Mouse (Mus musculus) stomach, embryonic 15.5 days (tissue): ENCODE measurements around the gene Rara. TPM values are rescaled to one million over a fixed set of nuclear protein-coding genes. Genes with fewer than 3 reads are reported as not detected.

ENCODE experiments used
- ATAC-seq: fragments of 200-750 bp; cut with Nextera tagmentation; 2 replicates; pipeline ENCODE4 v1.8.0; 2017; ENCODE audit warnings: low read depth, moderate number of reproducible peaks, moderate TSS enrichment; ENCODE audit not compliant: insufficient read depth, low FRiP score
- H3K27ac ChIP-seq: fragments of 300-500 bp; sonication (generic); 2 replicates; pipeline ENCODE4 v1.5.1; 2015; ENCODE audit warnings: mild to moderate bottlenecking, inconsistent platforms
- H3K27me3 ChIP-seq: fragments of 300-500 bp; sonication (generic); replicated peaks from 2 replicates; pipeline ENCODE4 v1.6.1; 2015; ENCODE audit warnings: inconsistent platforms
- H3K36me3 ChIP-seq: fragments of 300-500 bp; sonication (generic); 2 replicates; pipeline ENCODE4 v1.6.1; 2015; ENCODE audit warnings: inconsistent platforms
- H3K4me1 ChIP-seq: fragments of 300-500 bp; sonication (generic); 2 replicates; pipeline ENCODE4 v1.6.1; 2015; ENCODE audit warnings: inconsistent platforms
- H3K4me2 ChIP-seq: fragments of 300-500 bp; sonication (generic); 2 replicates; pipeline ENCODE4 v1.6.1; 2015; ENCODE audit warnings: mild to moderate bottlenecking, inconsistent platforms
- H3K4me3 ChIP-seq: fragments of 300-500 bp; sonication (generic); replicated peaks from 2 replicates; pipeline ENCODE4 v1.5.1; 2015; ENCODE audit warnings: inconsistent platforms
- H3K9ac ChIP-seq: fragments of 300-500 bp; sonication (generic); 2 replicates; pipeline ENCODE4 v1.6.1; 2015; ENCODE audit warnings: inconsistent platforms
- H3K9me3 ChIP-seq: fragments of 300-500 bp; sonication (generic); 2 replicates; pipeline ENCODE4 v1.6.1; 2016; ENCODE audit warnings: inconsistent platforms
- WGBS: fragments of 180-500 bp; shearing (Covaris S2); methylation state at CpG from one replicate; pipeline ENCODE4 v1.1.7; 2015; 5-methylcytosine and 5-hydroxymethylcytosine counted together
- polyA plus RNA-seq: library from polyadenylated mRNA; unstranded; fragments of >200 nt; fragmentation: Nextera tagmentation; extraction: Ambion mirVana; gene quantifications from 2 replicates; pipeline ENCODE4 v1.2.1, GENCODE M21; 2015

Rara gene
- polyA plus RNA-seq, 1 experiment from 2014 or later = 34.0 TPM

DNA sequence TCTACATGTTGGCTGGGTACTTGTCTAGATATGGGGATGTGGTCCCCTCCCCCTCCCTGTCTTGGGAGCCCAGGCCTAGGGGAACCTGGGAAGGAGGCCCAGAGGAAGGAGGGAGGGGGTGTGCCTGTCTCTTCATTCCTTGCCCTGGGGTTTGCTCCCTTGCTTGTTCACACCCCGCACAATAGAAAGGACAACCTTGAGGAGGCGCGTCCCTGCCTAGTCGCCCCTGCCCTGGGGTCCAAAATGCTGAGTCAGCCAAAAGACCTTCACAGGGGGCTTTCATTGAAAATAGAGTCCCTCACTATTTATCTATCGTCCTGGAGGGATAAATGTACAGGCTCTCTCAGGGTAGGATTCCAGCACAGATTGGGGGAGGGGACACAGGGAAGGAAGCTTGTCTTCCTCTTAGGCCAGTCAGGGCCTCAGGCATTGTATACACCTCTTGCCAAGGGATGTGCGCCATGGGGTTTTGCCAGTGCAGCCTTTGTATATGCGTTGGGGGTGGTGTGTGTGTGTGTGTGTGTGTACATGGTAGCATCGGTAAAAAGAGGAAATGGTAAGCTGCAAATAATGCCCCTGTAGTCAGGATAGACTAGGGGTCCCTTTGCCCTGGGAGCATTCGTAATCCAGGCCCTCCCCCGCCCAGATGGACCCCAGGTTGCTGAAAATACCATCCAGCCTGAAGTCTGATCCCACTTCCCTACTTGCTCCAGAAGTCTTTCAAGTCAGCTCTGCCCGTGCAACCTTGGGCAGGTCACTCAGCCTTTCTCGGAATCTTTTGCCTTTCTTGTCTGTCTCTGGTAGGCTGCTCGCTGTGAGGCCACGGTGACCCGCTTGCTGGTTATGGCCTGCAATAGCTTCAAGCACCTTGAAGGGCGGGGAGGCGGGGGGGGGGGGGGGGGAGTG is 27.4 kb downstream of the Rara start:
- Histone ChIP-seq H3K4me3 (no peak overlapping the region), H3K27ac (peak overlapping the region; percentile 80), H3K4me1 (peaks cover 69% of the 10 kb centered on the region), H3K9ac (no peak overlapping the region), H3K4me2 (peak overlapping the region; percentile 32), H3K36me3 (peaks cover 15% of the 10 kb centered on the region), H3K9me3 (no peaks in the 10 kb centered on the region), H3K27me3 (no peaks in the 10 kb centered on the region)
- no peak for ATAC-seq
- 18% methylated on average over 16 of the region's 17 CpGs for WGBS

DNA sequence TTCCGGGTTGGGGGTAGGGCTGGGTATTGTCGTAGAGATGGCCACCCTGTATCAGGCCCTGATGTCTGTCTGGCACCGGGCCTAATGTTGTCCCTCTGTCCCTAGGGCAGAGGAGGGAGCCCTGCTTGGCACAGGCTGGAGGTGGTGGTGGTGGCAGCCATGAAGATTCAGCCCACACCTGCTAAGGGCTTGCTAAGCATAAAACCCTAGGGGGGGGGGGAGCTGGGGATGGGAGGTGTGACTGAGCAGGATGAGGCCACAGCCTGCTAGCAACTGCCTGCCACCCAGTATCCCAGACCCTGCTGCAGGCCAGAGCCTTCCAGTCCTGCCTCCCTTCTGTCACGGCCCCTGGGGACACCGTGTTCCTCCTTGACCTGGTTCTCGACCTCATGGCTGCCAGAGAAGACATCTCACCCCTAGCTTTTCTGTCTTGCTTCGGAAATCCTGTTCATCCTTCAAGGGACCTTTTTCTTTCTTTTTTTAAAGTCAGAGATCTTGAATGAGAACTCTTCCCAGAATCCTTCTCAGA is 28.2 kb downstream of the Rara start:
- Histone ChIP-seq H3K4me3 (no peak overlapping the region), H3K27me3 (no peaks in the 10 kb centered on the region), H3K9ac (no peak overlapping the region)

DNA sequence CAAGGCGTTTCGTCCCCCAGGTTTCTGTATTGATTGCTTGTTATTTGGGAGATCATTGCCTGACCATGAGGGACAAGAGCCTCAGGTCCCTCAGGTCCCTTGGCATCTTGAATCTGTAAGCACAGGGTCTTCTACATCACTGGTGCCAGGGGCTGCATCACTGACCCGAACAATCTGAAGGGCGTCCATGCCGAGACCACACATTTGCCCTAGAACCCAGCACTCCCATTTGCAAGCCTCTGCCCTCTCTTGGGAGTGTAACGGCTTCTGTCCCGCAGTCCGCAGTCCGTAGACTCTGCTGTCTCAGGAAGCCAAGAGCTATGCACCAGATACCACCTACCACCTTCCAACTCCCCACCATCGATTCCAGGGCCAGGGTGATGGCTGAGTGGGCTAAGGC is 28.7 kb downstream of the Rara start:
- peaks cover 59% of the 10 kb centered on the region for H3K4me1 ChIP-seq

More for the DNA sequence above, 28.2 kb downstream of the Rara start:
- Histone ChIP-seq H3K4me1 (peaks cover 62% of the 10 kb centered on the region), H3K4me2 (no peak overlapping the region), H3K27ac (peak overlapping the region; percentile 80; the same call in 1 of the 2 replicates), H3K36me3 (peaks cover 10% of the 10 kb centered on the region; the same call in 1 of the 2 replicates), H3K9me3 (no peaks in the 10 kb centered on the region)
- no peak for ATAC-seq
- WGBS = 35% methylated on average over 6 of the region's 7 CpGs

DNA sequence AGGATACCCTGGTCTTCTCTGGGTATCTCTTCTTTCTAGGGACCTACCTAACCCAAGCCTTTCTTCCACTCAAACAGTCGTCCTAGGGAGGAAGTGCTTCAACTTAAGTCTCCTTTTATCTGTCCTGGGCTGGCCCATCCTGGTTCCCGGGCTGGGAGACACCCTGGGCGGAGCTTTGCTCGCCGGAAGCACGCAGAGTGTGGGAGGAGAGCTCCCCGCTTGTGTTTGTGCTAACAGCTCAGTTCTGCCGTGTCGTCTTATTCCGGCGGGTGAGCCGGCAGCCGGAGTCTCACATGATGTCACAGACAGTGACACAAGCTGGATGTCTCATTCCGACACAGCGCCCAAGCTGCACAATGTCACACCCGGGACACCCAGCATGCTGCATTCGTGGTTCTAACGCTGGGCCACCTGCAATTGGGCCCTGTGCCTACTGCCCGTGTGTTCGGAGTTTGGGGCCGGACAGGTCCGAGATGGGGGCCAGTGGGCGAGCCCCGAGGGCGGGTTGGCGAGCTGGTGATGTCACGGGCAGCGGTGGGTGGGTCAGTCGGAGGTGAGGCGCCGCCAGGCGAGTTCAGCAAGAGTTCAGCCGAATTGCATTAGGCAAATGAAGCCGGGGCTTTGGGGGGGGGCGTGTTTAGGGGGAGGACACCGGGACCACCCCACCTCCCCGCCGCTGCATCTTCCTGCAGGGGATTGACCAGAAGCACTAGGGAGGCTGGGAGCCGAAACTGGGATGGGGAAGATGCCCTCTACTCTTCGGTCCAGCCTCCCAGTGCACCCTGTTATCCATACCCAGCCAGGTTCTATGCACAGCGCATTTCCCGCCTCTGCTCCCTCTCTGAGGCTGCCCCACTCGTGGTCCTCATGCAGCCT is 32.1 kb downstream of the Rara start:
- H3K9me3 ChIP-seq = no peaks in the 10 kb centered on the region
- H3K36me3 ChIP-seq = 0 out of 2 replicates have a peak, but pooled peaks cover 5% of the 10 kb centered on the region
- under 1% methylated on average over 43 of the region's 43 CpGs for WGBS
- H3K4me3 ChIP-seq = peak overlapping the region; percentile 78
- peak overlapping the region; percentile 93 for H3K27ac ChIP-seq
- 0 out of 2 replicates have a peak overlapping the region, but pooled peaks have one; percentile 35 for H3K9ac ChIP-seq
- peak; percentile 29; the same call in 1 of the 2 replicates for ATAC-seq
- peak overlapping the region; percentile 99 for H3K4me2 ChIP-seq
- peaks cover 67% of the 10 kb centered on the region for H3K4me1 ChIP-seq
- no peaks in the 10 kb centered on the region for H3K27me3 ChIP-seq

More for the DNA sequence above, 28.7 kb downstream of the Rara start:
- no peak for ATAC-seq
- Histone ChIP-seq H3K36me3 (peaks cover 10% of the 10 kb centered on the region; the same call in 1 of the 2 replicates), H3K27ac (no peak overlapping the region), H3K9ac (no peak overlapping the region), H3K9me3 (no peaks in the 10 kb centered on the region), H3K4me3 (no peak overlapping the region), H3K4me2 (no peak overlapping the region), H3K27me3 (no peaks in the 10 kb centered on the region)
- WGBS = 83% methylated on average over 8 of the region's 10 CpGs

DNA sequence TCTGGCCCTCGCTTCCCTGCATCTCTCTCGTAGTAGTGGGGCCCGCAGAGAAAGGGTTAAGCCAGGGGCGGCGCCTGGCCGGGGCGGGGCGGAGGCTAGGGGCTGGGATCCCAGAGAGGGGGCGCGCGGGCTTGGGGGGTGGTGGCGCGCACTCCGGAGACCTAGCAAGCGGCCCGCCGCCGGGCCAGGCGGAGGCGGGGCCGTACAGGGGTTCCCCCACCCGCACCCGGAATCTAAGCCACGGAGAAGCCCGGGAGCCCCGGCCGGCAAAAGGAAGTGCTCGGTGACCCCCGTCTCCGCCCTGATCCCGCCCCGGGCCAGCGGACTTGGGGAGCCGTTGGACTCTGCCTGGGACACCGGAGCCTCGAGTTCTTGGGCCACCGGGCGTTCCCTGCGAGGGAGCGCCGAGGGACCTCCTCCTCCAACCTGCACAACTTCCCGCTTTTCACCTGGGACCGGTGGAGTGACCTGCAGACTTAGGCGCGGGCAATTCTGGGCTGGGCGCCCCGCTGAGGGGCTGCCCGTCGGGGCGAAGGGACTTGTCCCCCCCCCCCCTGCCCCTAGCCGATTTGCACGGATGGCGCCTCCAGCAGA is 32.8 kb downstream of the Rara start:
- H3K27ac ChIP-seq = peak overlapping the region; percentile 93
- ATAC-seq = peak; percentile 42; the same call in 1 of the 2 replicates
- 1% methylated on average over 53 of the region's 53 CpGs for WGBS
- H3K9ac ChIP-seq = peak overlapping the region; percentile 77
- H3K4me2 ChIP-seq = peak overlapping the region; percentile 99
- no peaks in the 10 kb centered on the region for H3K27me3 ChIP-seq
- H3K9me3 ChIP-seq = no peaks in the 10 kb centered on the region
- 0 out of 2 replicates have a peak, but pooled peaks cover 5% of the 10 kb centered on the region for H3K36me3 ChIP-seq
- peaks cover 67% of the 10 kb centered on the region for H3K4me1 ChIP-seq
- H3K4me3 ChIP-seq = peak overlapping the region; percentile 78

DNA sequence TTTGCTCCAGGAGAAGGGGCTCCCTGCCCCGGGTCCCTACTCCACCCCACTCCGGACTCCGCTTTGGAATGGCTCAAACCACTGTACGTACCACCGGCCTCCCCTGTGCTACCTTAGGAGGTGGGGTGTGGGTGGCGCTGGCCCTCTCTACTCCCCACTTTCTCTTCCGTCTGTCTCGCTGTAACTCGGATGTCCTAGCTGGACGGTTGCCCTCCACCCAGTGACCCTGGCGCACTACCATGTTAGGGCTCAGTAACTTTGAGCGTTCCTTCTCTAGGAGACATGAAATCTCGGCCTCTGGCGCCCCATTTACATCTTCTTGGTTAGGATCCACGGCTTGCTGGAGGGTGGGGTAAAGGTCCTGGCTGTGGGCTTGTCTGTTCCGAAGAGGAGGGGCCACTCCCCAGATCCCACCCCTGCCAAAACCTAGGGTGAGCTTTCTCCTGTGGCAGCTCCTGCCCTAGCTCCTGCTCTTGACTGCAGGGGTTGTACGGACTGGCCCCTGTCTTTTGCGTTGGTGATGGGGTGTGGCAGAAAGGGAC is 33.5 kb downstream of the Rara start:
- Histone ChIP-seq H3K9ac (peak overlapping the region; percentile 77), H3K9me3 (no peaks in the 10 kb centered on the region), H3K36me3 (0 out of 2 replicates have a peak, but pooled peaks cover 5% of the 10 kb centered on the region), H3K4me2 (peak overlapping the region; percentile 99), H3K27me3 (no peaks in the 10 kb centered on the region), H3K4me1 (peaks cover 68% of the 10 kb centered on the region), H3K4me3 (peak overlapping the region; percentile 78), H3K27ac (peak overlapping the region; percentile 93)
- no peak for ATAC-seq
- 5% methylated on average over 18 of the region's 18 CpGs for WGBS

DNA sequence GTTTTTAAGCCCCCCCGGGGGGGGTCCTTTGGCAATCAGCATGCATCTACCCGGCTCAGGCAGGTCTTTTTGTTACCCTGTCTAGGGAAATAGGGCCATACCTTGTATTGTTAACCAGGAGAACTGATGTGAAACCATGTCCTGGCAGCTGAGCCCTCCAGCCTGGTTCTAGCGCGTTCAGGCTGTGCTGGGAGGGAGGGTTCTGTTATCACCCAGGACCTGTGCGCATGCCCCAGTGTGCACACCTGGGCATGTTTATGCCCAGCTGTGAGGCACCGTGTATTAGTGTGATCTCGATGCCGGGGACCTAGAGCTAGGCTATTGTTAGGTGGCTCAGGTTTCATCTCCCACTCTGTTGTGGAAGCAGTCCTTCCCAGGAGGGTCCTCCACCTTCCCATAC is 34.1 kb downstream of the Rara start:
- Histone ChIP-seq H3K4me3 (peak overlapping the region; percentile 78), H3K4me2 (peak overlapping the region; percentile 99), H3K27ac (peak overlapping the region; percentile 93), H3K36me3 (peaks cover 5% of the 10 kb centered on the region; the same call in 1 of the 2 replicates), H3K27me3 (no peaks in the 10 kb centered on the region), H3K9ac (peak overlapping the region; percentile 77), H3K4me1 (peaks cover 72% of the 10 kb centered on the region), H3K9me3 (no peaks in the 10 kb centered on the region)
- ATAC-seq = no peak
- 5% methylated on average over 8 of the region's 8 CpGs for WGBS

DNA sequence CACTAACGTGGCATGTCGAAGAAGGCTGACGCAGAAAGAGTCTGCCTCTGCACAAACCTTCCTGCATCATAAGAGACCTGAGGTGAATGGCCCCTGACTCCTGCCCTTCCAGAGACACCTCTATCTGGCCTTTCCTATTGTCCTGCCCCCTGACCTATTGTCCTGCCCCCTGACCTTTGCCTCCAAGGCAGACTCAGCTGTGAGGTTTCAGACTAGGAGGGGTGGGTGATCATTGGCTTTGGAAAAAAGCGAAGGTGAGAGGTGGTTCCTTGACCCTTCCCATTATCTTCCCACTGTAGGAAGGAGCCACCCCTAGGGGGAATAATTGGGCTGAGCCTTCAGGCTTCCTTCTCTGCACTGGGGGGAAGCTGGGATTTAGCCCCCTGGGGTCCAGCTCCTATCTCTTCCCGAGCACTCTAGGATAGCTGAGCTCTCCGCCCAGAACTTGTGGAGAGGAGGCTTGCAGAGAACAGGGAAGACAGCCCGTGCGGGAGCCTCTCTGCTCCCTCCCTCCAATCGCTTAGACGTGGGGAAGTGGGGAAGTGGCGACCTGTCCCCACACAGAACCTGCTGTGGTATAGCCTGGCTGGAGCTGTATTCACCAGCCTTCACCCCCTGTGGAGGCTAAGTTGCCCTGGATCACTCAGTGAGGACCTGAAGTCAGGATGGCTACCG is 34.9 kb downstream of the Rara start:
- H3K9me3 ChIP-seq = no peaks in the 10 kb centered on the region
- WGBS = 14% methylated on average over 12 of the region's 12 CpGs
- peak overlapping the region; percentile 93 for H3K27ac ChIP-seq
- no peaks in the 10 kb centered on the region for H3K27me3 ChIP-seq
- peak overlapping the region; percentile 99 for H3K4me2 ChIP-seq
- H3K36me3 ChIP-seq = peaks cover 8% of the 10 kb centered on the region; the same call in 1 of the 2 replicates
- H3K4me3 ChIP-seq = peak overlapping the region; percentile 78
- H3K4me1 ChIP-seq = peaks cover 78% of the 10 kb centered on the region
- H3K9ac ChIP-seq = peak overlapping the region; percentile 29; the same call in 1 of the 2 replicates
- ATAC-seq = no peak

DNA sequence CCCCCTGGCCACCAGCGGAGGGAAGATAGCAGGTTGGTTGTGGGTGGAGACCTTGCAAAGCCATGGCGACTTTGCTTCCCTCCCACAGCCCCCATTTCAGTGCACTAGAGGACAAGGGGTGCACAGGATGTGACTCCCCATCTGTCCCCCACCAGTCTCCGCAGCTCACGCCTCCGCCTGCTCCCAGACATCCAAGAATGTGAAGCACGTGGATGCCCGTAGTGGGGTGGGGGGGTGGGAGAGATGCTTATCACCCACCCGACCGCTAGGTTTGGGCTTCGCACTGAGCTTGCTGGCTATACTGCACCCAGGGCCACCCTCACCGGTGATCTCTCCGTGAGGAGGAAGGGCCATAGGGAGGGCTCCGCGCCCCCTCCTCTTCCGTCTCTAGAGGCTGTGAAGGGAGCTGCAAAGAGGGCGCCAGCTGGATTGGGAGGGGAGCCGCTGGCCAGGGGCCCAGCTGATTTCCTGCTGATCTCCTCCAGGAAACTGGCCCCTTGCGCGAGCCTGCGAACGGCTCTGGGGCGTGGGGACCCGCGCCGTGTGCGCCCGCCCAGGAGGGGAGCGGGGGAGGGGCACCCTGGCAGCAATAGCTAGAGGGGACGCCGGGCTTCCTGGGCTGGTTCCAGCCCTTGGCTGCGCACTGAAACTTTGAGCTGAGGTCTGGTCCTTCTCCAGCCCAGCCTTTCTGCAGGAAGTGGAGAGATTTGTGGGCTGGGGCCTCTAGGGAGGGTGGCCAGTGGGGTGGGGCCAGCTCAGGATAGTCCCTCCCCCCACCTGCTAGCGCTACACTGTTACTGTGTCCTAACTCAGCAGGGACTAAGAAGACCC is 35.8 kb downstream of the Rara start:
- Histone ChIP-seq H3K4me1 (peaks cover 87% of the 10 kb centered on the region), H3K9ac (peak overlapping the region; percentile 29; the same call in 1 of the 2 replicates), H3K36me3 (peaks cover 8% of the 10 kb centered on the region; the same call in 1 of the 2 replicates), H3K4me2 (peak overlapping the region; percentile 99), H3K9me3 (no peaks in the 10 kb centered on the region), H3K4me3 (peak overlapping the region; percentile 78), H3K27me3 (no peaks in the 10 kb centered on the region), H3K27ac (peak overlapping the region; percentile 93)
- under 1% methylated on average over 32 of the region's 32 CpGs for WGBS
- peak; percentile 79 for ATAC-seq

DNA sequence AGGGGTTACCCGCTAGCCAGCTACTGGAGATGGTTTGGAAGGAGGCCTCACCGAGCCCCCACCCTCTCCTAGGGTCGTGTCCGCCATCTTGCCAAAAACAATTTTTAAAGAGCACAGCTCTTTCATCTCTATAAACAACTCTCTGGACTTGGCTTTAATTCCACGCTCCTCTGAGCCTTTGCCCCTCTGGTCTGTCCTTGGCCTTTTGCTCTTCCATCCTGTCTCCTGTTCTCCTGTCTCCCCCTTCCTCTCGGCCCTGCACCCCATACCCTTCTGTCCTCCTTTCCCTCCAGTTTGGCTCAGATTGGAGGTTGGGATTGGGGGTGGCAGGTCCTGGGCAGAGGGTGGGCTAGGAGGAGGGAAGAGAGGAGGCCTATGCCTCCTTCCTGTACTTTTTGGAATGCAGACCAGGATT is 36.6 kb downstream of the Rara start:
- Histone ChIP-seq H3K4me2 (peak overlapping the region; percentile 99), H3K27me3 (no peaks in the 10 kb centered on the region), H3K4me1 (peaks cover 88% of the 10 kb centered on the region), H3K36me3 (peaks cover 8% of the 10 kb centered on the region; the same call in 1 of the 2 replicates), H3K4me3 (peak overlapping the region; percentile 78), H3K9me3 (no peaks in the 10 kb centered on the region), H3K27ac (peak overlapping the region; percentile 93), H3K9ac (0 out of 2 replicates have a peak overlapping the region, but pooled peaks have one; percentile 6)
- WGBS = 10% methylated on average over 6 of the region's 6 CpGs
- no peak for ATAC-seq
